Mouse (Mus musculus): ENCODE measurements around the gene Exoc4.

DNA sequence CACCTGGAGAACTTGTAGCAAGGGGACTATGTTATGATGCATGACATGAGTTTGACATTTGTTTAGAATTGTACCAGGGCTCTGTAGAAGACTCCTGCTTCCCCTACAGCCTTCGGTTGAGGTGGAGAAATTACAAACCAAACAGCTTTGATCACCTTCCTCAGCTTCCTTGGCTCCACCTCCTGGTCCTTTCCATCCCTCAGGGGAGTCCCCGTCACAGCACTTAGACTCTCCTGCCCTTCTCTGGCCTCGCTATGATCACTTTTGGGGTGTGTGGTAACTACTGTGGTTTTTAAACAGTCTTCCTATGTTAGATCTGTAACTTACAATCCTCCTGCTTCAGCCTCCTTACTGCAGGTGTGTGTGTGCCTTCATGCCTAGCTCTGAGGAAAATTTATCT, 434.6 kb downstream of the Exoc4 start:
- no peak for TF ChIP-seq CTCF (IDR thresholded peaks at IDR 0.05; ENCODE audit: low read depth)
- TF ChIP-seq EP300 (IDR thresholded peaks at IDR 0.05; ENCODE audit: low read depth): no peak
